Mouse (Mus musculus) heart, embryonic 15.5 days (tissue): ENCODE results near the gene Bbc3. TPM values are rescaled to one million over a fixed set of nuclear protein-coding genes. Genes with fewer than 3 reads are reported as not detected.

Experiments
- ATAC-seq: fragments of 200-750 bp; cut with Nextera tagmentation; replicated peaks from 2 replicates; pipeline ENCODE4 v1.8.0; 2017; ENCODE audit warnings: low read depth, moderate TSS enrichment; ENCODE audit not compliant: insufficient number of reproducible peaks, insufficient read depth, low FRiP score
- H3K27ac ChIP-seq: fragments of 300-500 bp; sonication (generic); 2 replicates; pipeline ENCODE4 v1.5.1; 2015; ENCODE audit warnings: mild to moderate bottlenecking, inconsistent platforms
- H3K27me3 ChIP-seq: fragments of 300-500 bp; sonication (generic); 2 replicates; pipeline ENCODE4 v1.6.1; 2015; ENCODE audit warnings: inconsistent platforms
- H3K36me3 ChIP-seq: fragments of 300-500 bp; sonication (generic); 2 replicates; pipeline ENCODE4 v1.6.1; 2015; ENCODE audit warnings: mild to moderate bottlenecking, inconsistent platforms
- H3K4me1 ChIP-seq: fragments of 300-500 bp; sonication (generic); replicated peaks from 2 replicates; pipeline ENCODE4 v1.6.1; 2015; ENCODE audit warnings: inconsistent platforms
- H3K4me2 ChIP-seq: fragments of 300-500 bp; sonication (generic); 2 replicates; pipeline ENCODE4 v1.6.1; 2015; ENCODE audit warnings: inconsistent platforms, mild to moderate bottlenecking, moderate library complexity
- H3K4me3 ChIP-seq: fragments of 300-500 bp; sonication (generic); 2 replicates; pipeline ENCODE4 v1.5.1; 2015; ENCODE audit warnings: mild to moderate bottlenecking, inconsistent platforms
- H3K9ac ChIP-seq: fragments of 300-500 bp; sonication (generic); 2 replicates; pipeline ENCODE4 v1.6.1; 2015; ENCODE audit warnings: mild to moderate bottlenecking, inconsistent platforms
- H3K9me3 ChIP-seq: fragments of 300-500 bp; sonication (generic); replicated peaks from 2 replicates; pipeline ENCODE4 v1.6.1; 2016; ENCODE audit warnings: inconsistent platforms
- WGBS: fragments of 180-500 bp; shearing (Covaris S2); methylation state at CpG from one replicate; pipeline ENCODE4 v1.1.7; 2015; ENCODE audit warnings: mixed read lengths; 5-methylcytosine and 5-hydroxymethylcytosine counted together
- polyA plus RNA-seq: library from polyadenylated mRNA; unstranded; fragments of >200 nt; fragmentation: Nextera tagmentation; extraction: Ambion mirVana; gene quantifications from 2 replicates; pipeline ENCODE4 v1.2.1, GENCODE M21; 2015

Gene Bbc3
- polyA plus RNA-seq, 1 experiment from 2014 or later, result 6.9 TPM

DNA sequence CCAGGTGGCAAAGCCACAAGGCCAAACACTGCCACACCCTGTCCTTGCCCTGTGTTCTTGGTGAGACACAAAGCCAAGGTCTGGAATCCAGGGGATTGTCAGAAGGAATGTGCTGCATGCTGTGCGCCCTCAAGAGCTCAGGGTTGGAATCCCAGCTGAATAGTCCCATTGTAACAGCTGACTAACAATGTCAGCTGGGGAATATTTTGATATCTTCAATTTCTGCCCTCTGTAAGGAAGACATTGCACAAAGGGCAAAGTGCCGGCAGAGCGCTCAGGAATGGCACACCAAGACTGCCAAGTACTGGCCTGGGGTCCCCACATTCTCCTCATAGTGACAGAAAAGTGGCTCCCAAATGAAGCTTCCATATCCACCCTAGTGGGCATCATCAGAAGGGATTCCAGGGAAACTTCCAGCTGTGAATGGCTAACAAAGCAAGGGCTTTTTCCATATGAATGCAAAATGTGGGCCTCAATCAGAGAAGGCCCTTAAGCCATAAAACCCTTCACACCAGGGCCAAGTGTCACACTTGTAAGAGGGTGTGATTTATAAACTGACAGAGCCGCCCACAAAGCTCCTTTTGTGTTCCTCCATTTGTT is 56.8 kb downstream of the Bbc3 start:
- Histone ChIP-seq H3K27ac (peak overlapping the region; percentile 44), H3K27me3 (no peaks in the 10 kb centered on the region), H3K4me2 (no peak overlapping the region), H3K4me3 (no peak overlapping the region), H3K4me1 (peaks cover 18% of the 10 kb centered on the region), H3K36me3 (peaks cover 45% of the 10 kb centered on the region), H3K9ac (no peak overlapping the region), H3K9me3 (no peaks in the 10 kb centered on the region)
- ATAC-seq, result no peak
- WGBS, result 52% methylated on average over 4 of the region's 4 CpGs

GRCm38 (mm10) chr7:16366133-16366646 is 58.0 kb downstream of the Bbc3 start:
- Histone ChIP-seq H3K27ac (no peak overlapping the region; the same call in 1 of the 2 replicates), H3K9me3 (no peaks in the 10 kb centered on the region), H3K4me2 (no peak overlapping the region), H3K27me3 (no peaks in the 10 kb centered on the region), H3K9ac (no peak overlapping the region), H3K36me3 (peaks cover 44% of the 10 kb centered on the region), H3K4me1 (peaks cover 18% of the 10 kb centered on the region), H3K4me3 (no peak overlapping the region)
- ATAC-seq, result no peak
- WGBS, result 65% methylated on average over 10 of the region's 10 CpGs

DNA sequence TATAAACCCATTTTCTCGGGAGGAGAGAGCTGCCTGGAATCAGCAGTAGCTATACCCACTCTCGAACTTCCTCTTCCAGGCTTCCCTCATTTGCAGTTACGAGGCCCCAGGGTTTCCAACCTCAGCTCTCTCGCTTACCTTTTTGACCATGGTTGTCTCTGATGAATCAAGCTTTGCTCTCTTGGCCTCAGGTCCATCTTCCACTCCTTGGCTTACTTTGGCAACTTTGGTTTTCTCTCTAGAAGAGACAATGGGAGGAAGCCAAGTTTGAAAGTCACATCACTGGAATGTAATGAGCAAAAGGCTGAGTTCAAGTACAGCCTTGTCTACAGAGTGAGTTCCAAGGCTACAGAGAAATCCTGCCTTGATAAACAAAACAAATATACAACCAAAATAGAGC is 58.5 kb downstream of the Bbc3 start:
- Histone ChIP-seq H3K27me3 (no peaks in the 10 kb centered on the region), H3K9me3 (no peaks in the 10 kb centered on the region), H3K9ac (no peak overlapping the region), H3K4me1 (peaks cover 18% of the 10 kb centered on the region), H3K36me3 (peaks cover 44% of the 10 kb centered on the region), H3K4me3 (no peak overlapping the region), H3K27ac (no peak overlapping the region), H3K4me2 (no peak overlapping the region)
- no peak for ATAC-seq
- 84% methylated on average over 4 of the region's 4 CpGs for WGBS

Other genes with a start within 250 kb of the Bbc3 start
- not detected in 2 replicates for gene Zfp541, start 246.6 kb upstream of the Bbc3 start, polyA plus RNA-seq
- gene Napa, start 209.9 kb upstream of the Bbc3 start, polyA plus RNA-seq, result 130 and 161 TPM in 2 replicates
- gene Kptn, start 188.5 kb upstream of the Bbc3 start, polyA plus RNA-seq, result 29.9 and 35.0 TPM in 2 replicates
- 0.13 TPM in 2 replicates for gene Slc8a2, start 178.6 kb upstream of the Bbc3 start, polyA plus RNA-seq
- 14.3 and 20.0 TPM in 2 replicates for gene Meis3, start 133.3 kb upstream of the Bbc3 start, polyA plus RNA-seq
- 7.6 and 12.4 TPM in 2 replicates for gene Dhx34, start 86.4 kb upstream of the Bbc3 start, polyA plus RNA-seq
- gene C5ar2, start 64.2 kb upstream of the Bbc3 start, polyA plus RNA-seq, result 0.76 and 1.1 TPM in 2 replicates
- gene C5ar1, start 48.9 kb upstream of the Bbc3 start, polyA plus RNA-seq, result 2.0 and 4.1 TPM in 2 replicates
- 8.8 and 11.1 TPM in 2 replicates for gene Inafm1, start 34.8 kb upstream of the Bbc3 start, polyA plus RNA-seq
- gene Ccdc9, start 21.6 kb upstream of the Bbc3 start, polyA plus RNA-seq, result 14.4 and 18.3 TPM in 2 replicates
- gene Sae1, start 79.4 kb downstream of the Bbc3 start, polyA plus RNA-seq, result 187 and 209 TPM in 2 replicates
- gene Zc3h4, start 92.5 kb downstream of the Bbc3 start, polyA plus RNA-seq, result 7.9 and 13.2 TPM in 2 replicates
- gene Tmem160, start 144.4 kb downstream of the Bbc3 start, polyA plus RNA-seq, result 76.1 and 76.3 TPM in 2 replicates
- gene Npas1, start 169.3 kb downstream of the Bbc3 start, polyA plus RNA-seq, result 0.16 and 0.36 TPM in 2 replicates